Mouse (Mus musculus): ENCODE results near the gene Prnp. TPM values are rescaled to one million over a fixed set of nuclear protein-coding genes. Genes with fewer than 3 reads are reported as not detected.

The Prnp gene
- polyA plus RNA-seq, 1 experiment = 8.8 TPM

GRCm38 (mm10) chr2:131987950-131988349 is 78.2 kb downstream of the Prnp start:
- Histone ChIP-seq H3K27me3 (replicated peaks) (peaks cover 15% of the 10 kb centered on the region), H3K4me1 (peaks cover 6% of the 10 kb centered on the region; the same call in 1 of the 2 replicates), H3K36me3 (replicated peaks; ENCODE audit: low read length) (no peaks in the 10 kb centered on the region), H3K9me3 (no peaks in the 10 kb centered on the region), H3K4me3 (replicated peaks) (no peak overlapping the region)
- TF ChIP-seq FLI1 (IDR thresholded peaks at IDR 0.05; ENCODE audit: low read length) = no peak
- no peak for TF ChIP-seq GATA1 (IDR thresholded peaks at IDR 0.05; ENCODE audit: borderline replicate concordance, low read length)

Other genes starting within 250 kb of the Prnp start
- gene Erv3, start 50.2 kb upstream of the Prnp start, polyA plus RNA-seq (2012; ENCODE audit: insufficient read depth, low replicate concordance) = not detected in 2 replicates
- not detected in 2 replicates for gene Prn, start within 50 bp of the Prnp start, polyA plus RNA-seq (2012; ENCODE audit: insufficient read depth, low replicate concordance)
- not detected in 2 replicates for gene Prnd, start 40.9 kb downstream of the Prnp start, polyA plus RNA-seq (2012; ENCODE audit: insufficient read depth, low replicate concordance)
- 2.8 and 5.4 TPM in 2 replicates for gene Rassf2, start 120.3 kb downstream of the Prnp start, polyA plus RNA-seq (2012; ENCODE audit: insufficient read depth, low replicate concordance)
- gene Slc23a2, start 235.2 kb downstream of the Prnp start, polyA plus RNA-seq (2012; ENCODE audit: insufficient read depth, low replicate concordance) = 0.23 TPM in 1 of 2 replicates, not detected in the other

All from megakaryocyte, embryonic 14.5 days (primary cell).